Mouse (Mus musculus) liver, embryonic 14.5 days (tissue): ENCODE data around the gene Acacb. TPM values are rescaled to one million over a fixed set of nuclear protein-coding genes. Genes with fewer than 3 reads are reported as not detected.

Source experiments
- ATAC-seq: fragments of 200-750 bp; cut with Nextera tagmentation; 2 replicates; pipeline ENCODE4 v1.8.0; 2017; ENCODE audit warnings: moderate number of reproducible peaks, mild to moderate bottlenecking, moderate library complexity; ENCODE audit not compliant: insufficient read depth
- DNase-seq, 3 experiments: peaks; one replicate each; pipeline ENCODE4 v3.0.0-alpha.2; 2012 to 2013; ENCODE audit warnings: low read depth in 3 of 3, low spot score in 3 of 3
- H3K27ac ChIP-seq: fragments of 300-500 bp; sonication (generic); 2 replicates; pipeline ENCODE4 v1.5.1; 2014; ENCODE audit warnings: moderate library complexity, mild to moderate bottlenecking, control low read depth, inconsistent platforms
- H3K27me3 ChIP-seq: fragments of 300-500 bp; sonication (generic); 2 replicates; pipeline ENCODE4 v1.6.1; 2014; ENCODE audit warnings: mild to moderate bottlenecking, low read length, moderate library complexity; ENCODE audit not compliant: control insufficient read depth, insufficient read depth
- H3K36me3 ChIP-seq: fragments of 300-500 bp; sonication (generic); replicated peaks from 2 replicates; pipeline ENCODE4 v1.6.1; 2014; ENCODE audit warnings: low read depth; ENCODE audit not compliant: control insufficient read depth, insufficient read depth
- H3K4me1 ChIP-seq, 2 experiments: fragments of 200-500 bp in 1 of 2; fragments of 300-500 bp in 1 of 2; sonication (generic) in 1 of 2; replicated peaks; 2 replicates each; pipeline ENCODE4 v1.6.1; 2012 to 2014; ENCODE audit warnings: antibody characterized with exemption in 1 of 2, inconsistent platforms in 1 of 2, low read length in 1 of 2; ENCODE audit not compliant: control insufficient read depth in 2 of 2, insufficient read depth in 2 of 2
- H3K4me2 ChIP-seq: fragments of 300-500 bp; sonication (generic); 2 replicates; pipeline ENCODE4 v1.6.1; 2014; ENCODE audit warnings: low read depth, mild to moderate bottlenecking, control low read depth, moderate library complexity
- H3K4me3 ChIP-seq, 2 experiments: fragments of 200-500 bp in 1 of 2; fragments of 300-500 bp in 1 of 2; sonication (generic) in 1 of 2; 2 replicates each; pipeline ENCODE4 v1.5.1; 2012 to 2014; ENCODE audit warnings: low read depth in 2 of 2, low read length in 2 of 2, mild to moderate bottlenecking in 2 of 2, control low read depth in 1 of 2, inconsistent platforms in 1 of 2, moderate library complexity in 1 of 2; ENCODE audit not compliant: insufficient read depth in 1 of 2
- H3K9ac ChIP-seq: fragments of 300-500 bp; sonication (generic); replicated peaks from 2 replicates; pipeline ENCODE4 v1.6.1; 2014; ENCODE audit warnings: mild to moderate bottlenecking, control low read depth, moderate library complexity
- H3K9me3 ChIP-seq: fragments of 300-500 bp; sonication (generic); 2 replicates; pipeline ENCODE4 v1.6.1; 2016; ENCODE audit warnings: low read length, mixed read lengths; ENCODE audit not compliant: control insufficient read depth
- CTCF ChIP-seq: IDR thresholded peaks from 2 replicates; pipeline ENCODE4 v1.5.1; 2016; ENCODE audit warnings: antibody characterized with exemption, low read depth, control low read depth
- EP300 ChIP-seq: IDR thresholded peaks from 2 replicates; pipeline ENCODE4 v1.6.1; 2016; ENCODE audit warnings: antibody characterized with exemption, low read depth
- WGBS: fragments of 180-500 bp; shearing (Covaris S2); extraction: QIAGEN DNeasy Blood & Tissue Kit; methylation state at CpG from one replicate; pipeline ENCODE4 v1.1.7; 2014; ENCODE audit not compliant: insufficient replicate concordance; 5-methylcytosine and 5-hydroxymethylcytosine counted together
- polyA plus RNA-seq, 2 experiments: library from polyadenylated mRNA; depleted of rRNA in 1 of 2; stranded (reverse) in 1 of 2; unstranded in 1 of 2; fragments of >200 nt; fragmentation: Nextera tagmentation in 1 of 2; extraction: Ambion mirVana in 1 of 2; gene quantifications; 2 replicates each; pipeline versions ENCODE4 v1.2.1 to v1.2.3; 2012 to 2014

The Acacb gene
- polyA plus RNA-seq, 2 experiments: 0.22 to 0.44 TPM

DNA sequence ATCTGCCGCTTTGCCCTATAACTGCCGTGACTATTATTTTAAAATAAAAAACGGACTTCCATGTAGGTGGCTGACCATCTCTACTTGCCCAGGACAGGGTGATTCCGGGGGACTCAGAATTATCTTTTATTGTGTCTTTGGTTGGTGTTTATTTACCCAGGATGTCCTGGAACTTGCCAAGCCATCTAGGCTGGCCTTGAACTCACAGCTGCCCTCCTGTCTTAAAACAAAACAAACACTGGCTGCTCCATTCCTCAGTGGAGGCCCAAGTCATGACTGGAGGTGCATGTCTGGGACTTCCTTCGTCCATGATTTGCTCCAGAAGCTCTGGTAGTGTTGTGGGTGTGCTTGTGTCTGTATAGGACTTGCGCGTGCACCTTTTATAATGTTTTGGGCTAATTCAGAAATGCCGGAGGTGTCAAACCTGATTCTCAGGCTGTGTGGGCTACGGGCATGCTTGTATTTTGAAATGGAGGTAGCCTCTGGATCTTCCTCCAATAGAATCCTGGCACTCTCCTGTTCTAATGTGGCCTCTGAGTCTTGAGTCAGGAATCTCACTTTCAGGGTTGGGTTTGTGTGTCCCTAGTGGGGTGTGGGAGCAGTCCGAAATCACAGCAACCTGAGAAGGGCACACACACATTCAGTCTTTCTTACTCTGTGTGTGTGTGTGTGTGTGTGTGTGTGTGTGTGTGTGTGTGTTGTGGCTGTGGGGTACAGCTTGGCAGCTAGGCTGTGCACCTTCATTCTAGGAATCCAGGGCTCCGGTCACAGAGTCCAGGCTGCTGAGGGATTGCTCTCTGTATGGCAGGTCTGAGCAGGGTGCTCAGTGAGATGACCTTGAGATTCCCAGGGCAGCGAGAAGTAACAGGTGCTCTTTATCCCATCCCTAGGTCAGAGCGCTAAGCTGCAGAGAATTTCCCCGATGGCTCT is 973 bp downstream of the Acacb start:
- no peak overlapping the region for H3K9ac ChIP-seq
- WGBS: 66% methylated on average over 14 of the region's 14 CpGs
- H3K4me1 ChIP-seq: peaks cover 0 to 3% of the 10 kb centered on the region in 2 experiments; a peak in 1 of 4 replicates
- no peaks in the 10 kb centered on the region for H3K9me3 ChIP-seq
- DNase-seq (no peak), ATAC-seq (no peak)
- H3K4me3 ChIP-seq: no peak overlapping the region
- no peak overlapping the region for H3K27ac ChIP-seq
- H3K4me2 ChIP-seq: no peak overlapping the region
- H3K36me3 ChIP-seq: no peaks in the 10 kb centered on the region
- H3K27me3 ChIP-seq: no peaks in the 10 kb centered on the region
- TF ChIP-seq CTCF (no peak), EP300 (no peak)

DNA sequence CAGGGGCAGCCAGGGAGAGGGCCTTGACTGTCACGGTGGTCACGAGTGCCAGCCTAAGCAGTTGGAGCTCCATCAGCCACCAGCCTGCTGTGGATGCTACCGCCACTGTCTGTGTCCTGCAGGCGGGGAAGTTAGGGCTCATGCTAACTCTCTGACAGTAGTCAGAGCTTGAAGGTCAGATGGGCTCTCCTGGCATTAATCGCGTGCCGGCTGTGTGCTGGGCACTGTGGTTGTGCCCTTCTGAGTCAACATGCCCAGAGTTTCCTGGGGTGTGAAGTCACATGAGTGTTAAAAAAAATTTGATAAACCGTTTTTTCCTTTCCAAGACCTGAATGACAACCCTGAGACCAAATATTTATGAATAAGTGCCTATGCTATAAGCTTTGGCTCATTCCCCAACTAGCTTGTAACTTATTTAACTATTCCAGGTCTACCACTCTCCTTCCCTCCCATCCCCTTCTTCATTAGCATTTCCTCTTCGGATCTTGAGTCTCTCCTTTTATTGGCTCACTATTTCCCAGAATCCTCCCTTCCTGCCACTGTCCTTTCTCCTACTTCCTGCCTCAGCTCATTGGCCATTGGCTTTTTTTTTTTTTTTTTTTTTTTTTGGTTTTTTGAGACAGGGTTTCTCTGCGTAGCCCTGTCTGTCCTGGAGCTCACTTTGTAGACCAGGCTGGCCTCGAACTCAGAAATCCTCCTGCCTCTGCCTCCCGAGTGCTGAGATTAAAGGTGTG is 6.2 kb downstream of the Acacb start:
- no peak overlapping the region for H3K4me3 ChIP-seq

DNA sequence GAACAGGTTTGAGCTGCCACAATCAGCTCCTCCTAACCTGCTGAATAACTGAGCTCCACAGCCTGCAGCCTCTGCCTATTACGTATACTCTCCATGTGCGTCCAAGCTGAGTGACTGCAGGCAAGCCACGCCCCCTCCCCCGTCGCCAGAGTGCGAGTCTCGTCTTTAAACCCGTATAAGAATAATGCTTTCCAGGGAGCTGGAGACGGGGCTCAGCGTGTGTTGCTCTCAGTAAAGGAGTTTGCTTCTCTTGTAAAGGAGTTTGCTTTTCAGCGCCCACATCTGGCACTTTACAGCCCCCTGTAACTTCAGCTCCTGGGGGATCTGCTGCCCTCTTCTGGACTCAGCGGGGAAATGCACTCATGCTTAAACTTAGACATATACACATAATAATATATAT is 7.2 kb downstream of the Acacb start:
- H3K36me3 ChIP-seq: no peaks in the 10 kb centered on the region
- TF ChIP-seq CTCF: peak; percentile 58
- no peak for TF ChIP-seq EP300
- 0 out of 4 replicates have a peak, but pooled peaks cover 0 to 2% of the 10 kb centered on the region in 2 experiments for H3K4me1 ChIP-seq
- WGBS: 5% methylated on average over 12 of the region's 12 CpGs
- H3K9ac ChIP-seq: no peak overlapping the region
- ATAC-seq (0 out of 2 replicates have a peak, but pooled peaks have one; percentile 35), DNase-seq (peak in 1 of 3 experiments; percentile 19)
- H3K9me3 ChIP-seq: no peaks in the 10 kb centered on the region
- H3K27me3 ChIP-seq: no peaks in the 10 kb centered on the region
- no peak overlapping the region for H3K27ac ChIP-seq
- peak overlapping the region; percentile 9; the same call in 1 of the 2 replicates for H3K4me2 ChIP-seq
- peak overlapping the region in 1 of 2 experiments; percentile 26; a peak in 2 of 4 replicates for H3K4me3 ChIP-seq

More for the DNA sequence above, 6.2 kb downstream of the Acacb start:
- no peaks in the 10 kb centered on the region for H3K27me3 ChIP-seq
- no peak overlapping the region for H3K27ac ChIP-seq
- H3K9me3 ChIP-seq: no peaks in the 10 kb centered on the region
- ATAC-seq (no peak), DNase-seq (no peak)
- TF ChIP-seq CTCF (no peak), EP300 (no peak)
- WGBS: 65% methylated on average over 12 of the region's 12 CpGs
- no peaks in the 10 kb centered on the region for H3K36me3 ChIP-seq
- 0 out of 4 replicates have a peak, but pooled peaks cover 0 to 2% of the 10 kb centered on the region in 2 experiments for H3K4me1 ChIP-seq
- H3K9ac ChIP-seq: no peak overlapping the region
- no peak overlapping the region for H3K4me2 ChIP-seq

DNA sequence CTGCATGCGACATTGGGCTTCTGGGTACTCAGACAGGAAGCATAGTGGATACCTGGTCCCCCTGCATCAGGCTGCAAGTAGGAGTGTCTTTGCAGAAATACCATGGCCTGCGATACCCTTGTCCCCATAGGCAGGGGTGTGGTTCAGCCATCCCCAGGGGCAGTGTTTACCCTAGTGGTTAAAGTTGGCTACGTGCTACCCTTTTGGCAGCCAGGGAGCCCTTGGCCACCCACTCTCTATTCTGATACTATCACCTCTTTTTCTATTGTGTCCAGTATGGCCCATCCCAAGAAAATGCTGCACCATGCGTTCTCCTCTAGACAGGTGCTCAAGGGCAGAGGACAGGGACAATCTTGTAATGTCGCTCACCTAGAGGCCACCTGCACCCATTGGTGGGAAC is 8.4 kb downstream of the Acacb start:
- ATAC-seq (no peak), DNase-seq (no peak)
- TF ChIP-seq CTCF (no peak), EP300 (no peak)
- no peaks in the 10 kb centered on the region for H3K27me3 ChIP-seq
- H3K4me2 ChIP-seq: no peak overlapping the region
- 0 out of 4 replicates have a peak, but pooled peaks cover 0 to 2% of the 10 kb centered on the region in 2 experiments for H3K4me1 ChIP-seq
- no peak overlapping the region for H3K4me3 ChIP-seq
- H3K36me3 ChIP-seq: no peaks in the 10 kb centered on the region
- 61% methylated on average over 5 of the region's 5 CpGs for WGBS
- H3K9me3 ChIP-seq: no peaks in the 10 kb centered on the region
- H3K9ac ChIP-seq: no peak overlapping the region
- no peak overlapping the region for H3K27ac ChIP-seq
